Mouse (Mus musculus) layer of hippocampus, adult 8-10 months (tissue): ENCODE measurements at regions not wholly inside any gene's neighbourhood (a gene's known extent, or its start where the extent isn't known, plus 50 kb on each side); places are given as distances from the start of the nearest gene placed in this dataset.
A peak's percentile ranks its signal among the peaks of the same experiment; 100 is the strongest.

Experiments used
- DNase-seq, 2 experiments: peaks; one replicate each; pipeline ENCODE4 v3.0.0; 2022; ENCODE audit warnings: low spot score in 2 of 2

DNA sequence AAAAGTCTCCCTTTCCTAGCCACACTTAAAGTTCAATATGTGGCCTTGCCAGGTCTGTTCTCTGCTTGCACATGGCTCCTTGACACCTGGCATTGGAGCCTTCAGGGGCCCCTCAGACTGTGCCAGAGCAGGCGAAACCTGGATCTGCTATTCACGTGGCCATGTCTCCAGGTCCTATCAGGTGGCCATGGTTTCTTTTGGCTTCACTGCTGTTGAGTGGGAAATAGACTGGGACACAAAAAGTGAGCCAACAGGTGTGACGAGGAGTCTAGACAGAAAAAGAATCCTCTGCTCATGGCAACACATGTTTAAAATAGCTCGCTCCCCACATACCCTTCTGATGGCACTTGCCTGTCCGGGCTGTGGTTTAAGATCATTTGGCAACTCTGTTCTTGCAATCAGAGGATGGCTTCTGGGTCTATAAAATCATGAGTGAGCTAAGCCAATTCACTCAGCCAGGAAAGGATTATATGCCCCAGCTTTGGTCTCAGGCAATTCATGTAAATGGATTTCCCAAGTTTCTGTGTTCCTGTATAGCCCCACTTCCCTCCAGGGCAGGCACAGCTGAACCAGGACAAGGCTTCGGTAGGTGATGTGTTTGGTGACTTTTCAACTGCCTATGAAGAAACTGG lies 309.0 kb upstream of the Slc30a5 start:
- no peak for DNase-seq

DNA sequence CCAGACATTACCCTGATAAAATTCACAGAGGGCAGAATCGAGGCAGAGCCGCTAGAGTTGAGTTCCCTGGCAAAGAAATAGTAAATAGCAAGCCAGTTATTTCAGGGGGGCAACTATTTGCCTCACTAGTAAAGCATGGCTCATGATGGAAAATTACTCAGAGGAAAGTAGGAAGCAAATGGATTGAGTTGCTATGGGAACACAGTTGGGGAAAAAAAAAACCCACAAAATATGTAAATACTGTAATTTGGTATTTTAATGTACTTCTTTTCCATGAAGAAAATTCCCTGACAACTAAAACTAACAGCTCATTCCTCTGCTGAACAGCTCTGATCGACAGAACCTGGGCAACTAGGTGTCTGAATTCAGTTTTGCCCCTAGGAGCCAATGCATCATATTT lies 296.2 kb upstream of the Slc30a5 start:
- peak; percentile 10 to 19 for DNase-seq

DNA sequence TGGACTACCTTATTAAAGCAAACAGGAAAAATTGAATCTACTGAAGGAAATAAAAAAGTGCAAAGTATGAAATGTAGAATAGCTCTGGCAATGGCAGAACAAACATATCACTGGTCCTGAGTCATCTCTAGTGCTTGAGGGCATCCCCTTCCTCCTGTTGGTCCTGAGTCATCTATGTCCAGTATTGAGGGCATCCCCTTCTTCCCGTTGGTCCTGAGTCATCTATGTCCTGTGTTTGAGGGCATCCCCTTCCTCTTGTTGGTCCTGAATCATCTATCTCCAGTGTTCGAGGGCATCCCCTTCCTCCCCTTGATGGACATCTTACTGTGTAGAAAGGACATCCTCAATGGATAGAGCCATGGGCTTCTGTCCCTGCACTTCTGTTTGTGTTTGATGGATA lies 294.6 kb upstream of the Slc30a5 start:
- no peak for DNase-seq

DNA sequence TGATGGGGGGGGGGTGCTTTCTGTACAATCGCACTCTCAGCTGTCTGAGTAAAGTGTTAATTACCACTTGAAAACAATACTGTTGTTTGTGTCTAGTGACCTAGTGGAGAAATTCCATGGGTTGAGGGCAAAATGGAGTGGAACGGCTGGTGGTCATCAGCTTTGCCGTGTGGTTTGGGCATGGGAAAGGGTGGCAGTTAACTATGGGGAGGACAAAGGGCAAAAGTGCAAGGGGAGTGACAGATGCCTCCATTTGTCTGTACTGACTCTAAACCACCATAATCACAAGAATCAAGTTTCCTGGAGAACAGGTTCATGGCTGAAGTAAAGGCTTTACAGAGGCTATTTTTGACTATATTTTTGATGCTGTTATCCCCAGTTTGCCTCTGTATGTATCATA lies 294.0 kb upstream of the Slc30a5 start:
- no peak for DNase-seq

DNA sequence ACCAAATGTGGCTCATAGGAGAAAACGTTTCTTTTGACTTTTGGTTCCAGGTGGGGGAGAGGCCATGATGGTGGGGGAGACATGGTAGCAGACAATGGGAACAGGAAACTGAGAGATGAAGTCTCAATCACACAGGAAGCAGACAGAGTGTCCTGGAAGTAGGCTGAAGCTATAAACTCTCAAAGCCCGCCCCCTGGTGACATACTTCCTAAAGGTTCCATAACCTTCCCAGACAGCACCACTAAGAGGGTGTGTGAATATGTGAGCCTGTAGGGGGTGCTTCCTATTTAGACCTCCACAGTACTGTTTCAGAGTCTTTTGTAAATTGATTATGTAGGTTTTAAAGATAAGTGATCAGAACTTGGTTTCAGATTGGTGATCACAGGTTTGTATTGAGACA lies 284.1 kb upstream of the Slc30a5 start:
- DNase-seq, result no peak

DNA sequence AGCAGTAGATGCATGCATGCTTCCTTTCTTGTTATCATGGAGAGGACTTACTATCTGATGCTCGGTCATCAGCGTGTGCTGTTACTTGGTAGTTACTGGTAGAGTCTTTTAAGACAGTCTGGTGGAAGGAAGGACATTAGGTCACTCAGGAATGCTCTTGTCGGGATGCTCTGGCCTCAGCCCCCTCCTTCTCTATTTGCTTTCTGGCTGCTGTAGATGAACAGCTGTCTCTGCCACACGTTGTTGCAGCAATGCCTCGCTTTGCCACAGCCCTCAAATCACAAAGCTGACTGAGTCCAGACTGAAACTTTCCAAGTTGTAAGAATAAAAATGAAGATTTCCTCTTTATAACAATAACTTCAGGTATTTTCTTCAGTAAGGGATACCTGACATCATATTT lies 282.1 kb upstream of the Slc30a5 start:
- DNase-seq, result no peak

DNA sequence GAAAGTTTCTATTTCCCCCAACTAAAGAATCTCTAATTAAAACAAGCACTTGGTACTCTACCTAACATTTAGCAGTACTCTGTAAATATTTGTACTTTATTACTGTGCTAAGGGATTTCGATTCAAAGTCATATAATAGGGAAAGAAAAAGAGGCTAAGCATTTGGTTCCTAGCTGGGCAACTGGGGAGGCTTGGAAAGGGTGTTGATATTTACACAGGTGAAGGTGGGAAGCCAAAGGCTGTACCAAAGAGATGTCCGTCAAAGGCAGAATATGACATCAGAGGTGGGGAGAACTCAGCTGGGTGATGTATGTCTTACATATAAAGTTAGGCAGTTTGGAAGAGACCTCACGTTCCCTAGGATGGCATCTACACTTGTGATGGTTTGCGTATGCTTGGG lies 278.9 kb upstream of the Slc30a5 start:
- no peak for DNase-seq

DNA sequence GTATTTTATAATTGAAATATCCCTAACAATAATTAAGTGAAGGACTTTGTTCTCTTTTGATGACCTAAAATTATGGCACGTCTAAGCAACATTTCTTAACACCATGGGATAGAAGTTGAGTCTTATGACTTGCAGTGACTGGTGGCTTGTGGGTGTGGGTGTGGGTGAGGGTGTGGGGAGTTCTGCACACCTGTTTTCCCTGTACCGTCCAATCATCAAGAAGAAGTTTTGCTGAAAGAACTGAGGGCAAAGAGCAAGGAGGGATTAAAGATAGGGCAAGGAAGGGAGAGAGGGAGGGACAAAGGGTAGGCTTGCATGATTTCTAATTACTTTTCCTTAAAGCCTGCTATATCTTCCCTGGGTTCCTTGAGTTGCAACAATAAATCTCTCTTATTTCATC lies 278.5 kb upstream of the Slc30a5 start:
- DNase-seq, result no peak

DNA sequence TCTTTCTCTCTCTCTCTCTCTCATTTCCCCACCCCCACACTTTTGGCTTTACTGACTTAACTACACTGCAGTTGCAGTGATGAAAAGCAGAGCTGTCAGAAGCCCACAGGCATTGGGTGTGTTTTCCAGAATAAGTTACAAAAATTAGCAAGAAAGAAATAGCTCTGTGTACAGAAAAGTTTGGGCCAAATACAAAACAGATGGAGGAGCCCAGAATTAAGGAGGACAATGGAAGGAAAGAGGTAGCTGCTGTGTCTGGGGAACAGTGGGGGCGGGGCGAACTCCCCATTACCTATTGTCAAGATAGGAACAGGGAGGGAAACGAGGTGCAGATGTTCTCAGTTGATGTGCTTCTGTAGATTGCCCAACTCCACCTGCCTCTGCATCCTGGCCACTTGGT lies 267.4 kb upstream of the Slc30a5 start:
- no peak for DNase-seq

DNA sequence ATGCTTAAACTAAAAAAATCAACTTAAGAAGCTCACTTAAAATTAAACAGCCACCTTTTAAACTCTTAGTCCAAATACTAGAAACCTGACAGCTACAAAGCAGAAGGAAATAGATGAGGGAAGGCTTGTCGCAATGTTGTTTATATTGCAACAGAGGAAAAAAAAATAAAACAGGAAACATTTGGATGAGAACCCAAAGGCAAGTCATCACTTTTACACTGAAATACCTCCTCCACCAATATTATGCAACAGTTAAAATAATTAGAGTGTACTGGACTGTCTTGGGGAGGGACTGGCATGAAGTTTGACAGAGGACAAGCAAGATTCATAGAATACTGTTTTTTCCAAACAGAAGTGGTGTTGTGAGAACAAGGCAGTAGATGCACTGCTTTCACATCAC lies 263.6 kb upstream of the Slc30a5 start:
- no peak for DNase-seq

DNA sequence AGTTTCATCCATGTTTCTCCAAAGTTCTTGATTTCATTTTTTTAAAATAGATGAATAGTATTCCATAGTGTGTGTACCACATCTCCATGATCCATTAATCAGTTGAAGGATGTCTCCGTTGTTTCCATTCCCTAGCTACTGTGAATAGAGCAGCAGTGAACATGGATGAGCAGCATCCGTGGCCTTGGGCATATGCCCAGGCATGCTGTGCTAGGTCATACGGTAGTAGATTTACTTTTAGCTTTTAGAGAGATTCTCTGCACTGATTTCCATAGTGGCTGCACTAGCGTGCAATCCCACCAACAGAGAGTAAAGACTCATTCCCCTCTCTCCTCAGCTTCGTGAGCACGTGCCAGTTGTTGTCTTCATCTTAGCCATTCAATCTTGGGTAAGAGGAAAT lies 263.0 kb upstream of the Slc30a5 start:
- no peak for DNase-seq

DNA sequence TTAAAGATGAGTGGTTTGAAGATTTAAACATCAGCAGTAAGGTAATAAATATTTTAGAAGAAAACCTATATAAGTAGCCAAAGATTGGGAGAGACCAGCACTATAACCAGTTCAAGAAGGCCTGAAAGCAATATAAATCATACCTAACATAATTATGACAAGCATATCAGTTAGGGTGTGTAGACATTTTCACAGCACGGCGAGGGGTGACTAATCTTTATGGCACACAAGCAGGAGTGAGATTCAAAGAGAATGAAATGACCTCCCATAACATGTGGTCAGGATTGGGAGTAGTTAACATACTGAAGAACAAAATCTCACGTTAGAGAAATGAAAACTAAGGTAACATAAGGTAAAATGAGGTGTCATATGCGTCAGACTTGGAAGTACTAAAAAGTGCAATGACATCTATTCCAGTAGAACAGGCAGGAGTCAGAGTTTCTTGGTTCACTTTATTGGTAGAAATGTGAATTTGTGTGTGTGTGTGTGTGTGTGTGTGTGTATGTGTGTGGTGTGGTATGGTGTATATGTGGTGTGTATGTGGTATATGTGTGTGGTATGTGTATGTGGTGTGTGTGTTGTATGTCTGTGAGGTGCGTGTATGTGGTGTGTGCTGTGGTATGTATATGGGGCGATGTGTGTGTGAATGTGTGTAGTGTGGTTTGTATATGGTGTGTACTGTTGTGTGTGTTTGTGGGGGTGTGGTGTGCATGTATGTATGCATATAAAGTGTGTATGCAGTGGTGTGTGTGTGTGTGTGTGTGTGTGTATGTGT lies 262.0 kb upstream of the Slc30a5 start:
- no peak for DNase-seq

DNA sequence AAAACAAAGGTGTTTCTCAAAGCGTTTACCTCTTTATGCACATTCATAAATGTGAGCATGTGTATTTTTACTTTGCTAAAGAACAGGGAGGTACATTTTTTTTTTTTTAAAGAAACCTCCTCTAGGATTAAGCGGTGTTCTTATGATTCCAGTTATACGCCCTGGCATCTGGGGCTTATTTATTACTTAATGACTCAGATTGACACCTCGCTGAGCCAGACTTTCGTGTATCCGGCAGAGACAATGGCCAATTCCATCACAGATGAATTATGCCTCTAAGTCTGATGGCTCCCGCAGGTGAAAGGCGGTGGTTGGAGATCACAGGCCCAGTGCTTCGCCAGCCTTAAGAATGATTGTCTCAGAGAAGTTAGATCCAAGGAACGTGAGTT lies 259.5 kb upstream of the Slc30a5 start:
- no peak for DNase-seq

DNA sequence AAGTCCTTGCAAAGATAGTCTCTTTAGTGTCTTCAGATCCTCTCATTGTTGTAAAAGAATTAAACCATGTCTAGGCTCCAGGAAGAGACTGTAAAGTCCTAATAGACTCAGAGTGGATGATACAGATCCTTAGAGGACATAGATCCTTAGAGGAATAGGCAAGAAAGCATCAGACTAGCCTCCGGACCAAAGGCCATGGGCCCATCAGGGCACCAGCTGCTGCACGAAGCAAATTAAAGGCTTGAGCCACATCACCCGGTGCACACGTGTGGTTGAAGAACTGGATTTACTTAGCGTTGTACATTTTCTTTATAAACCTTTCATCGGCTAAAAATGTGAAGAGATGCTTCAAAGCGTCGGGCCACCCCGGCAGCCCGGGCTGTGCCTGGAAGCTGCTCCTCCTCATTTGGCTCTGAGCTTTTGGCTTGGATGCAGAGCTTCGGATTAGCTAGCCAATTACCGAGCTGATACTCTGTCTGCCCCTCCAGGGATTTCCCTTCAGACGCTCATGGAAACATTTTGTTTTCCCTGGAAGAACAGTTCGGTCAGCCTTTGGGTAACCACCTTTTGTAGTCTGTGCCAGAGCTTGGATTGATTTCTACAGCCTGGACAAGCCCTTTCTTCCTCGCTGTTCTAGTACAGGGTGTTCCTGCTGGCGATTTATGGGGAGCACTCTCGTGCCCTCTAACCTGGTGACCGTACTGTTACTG lies 259.0 kb upstream of the Slc30a5 start:
- peak; percentile 37 to 63 for DNase-seq

DNA sequence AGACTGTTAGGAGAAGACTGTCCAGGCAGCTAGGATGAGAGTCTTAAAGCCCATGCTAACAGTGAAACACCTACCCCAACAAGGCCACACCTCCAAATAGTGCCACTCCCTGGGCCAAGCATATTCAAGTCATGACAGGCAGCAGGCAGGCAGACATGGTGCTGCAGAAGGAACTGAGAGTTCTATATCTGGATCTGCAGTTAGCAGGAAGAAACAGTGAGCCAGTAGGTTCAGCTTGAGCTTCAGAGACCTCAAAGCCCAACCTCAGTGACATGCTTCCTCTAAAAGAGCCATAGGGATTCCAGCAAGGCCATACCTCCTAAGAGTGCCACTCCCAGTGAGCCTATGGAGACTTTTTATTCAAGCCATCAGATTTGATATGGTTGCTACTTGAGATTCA lies 252.0 kb upstream of the Slc30a5 start:
- DNase-seq, result no peak

DNA sequence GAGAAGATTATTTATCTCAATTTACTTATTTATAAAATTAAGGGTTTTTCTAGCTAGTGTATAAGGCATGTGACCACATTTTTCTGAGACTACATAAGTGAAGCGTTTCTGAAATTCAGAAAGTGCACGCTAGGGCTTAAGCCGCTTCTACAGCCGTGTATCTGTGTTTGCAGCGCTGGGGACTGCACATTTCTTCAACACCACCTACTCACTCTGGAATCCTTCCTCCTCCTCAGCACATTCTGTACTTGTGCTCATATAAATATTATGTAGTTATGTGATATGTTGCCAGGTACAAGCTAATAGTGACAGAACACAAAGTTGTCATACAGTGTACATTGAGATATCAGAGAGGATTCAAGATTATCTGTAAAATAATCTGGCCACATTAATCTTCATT lies 251.0 kb upstream of the Slc30a5 start:
- no peak for DNase-seq

DNA sequence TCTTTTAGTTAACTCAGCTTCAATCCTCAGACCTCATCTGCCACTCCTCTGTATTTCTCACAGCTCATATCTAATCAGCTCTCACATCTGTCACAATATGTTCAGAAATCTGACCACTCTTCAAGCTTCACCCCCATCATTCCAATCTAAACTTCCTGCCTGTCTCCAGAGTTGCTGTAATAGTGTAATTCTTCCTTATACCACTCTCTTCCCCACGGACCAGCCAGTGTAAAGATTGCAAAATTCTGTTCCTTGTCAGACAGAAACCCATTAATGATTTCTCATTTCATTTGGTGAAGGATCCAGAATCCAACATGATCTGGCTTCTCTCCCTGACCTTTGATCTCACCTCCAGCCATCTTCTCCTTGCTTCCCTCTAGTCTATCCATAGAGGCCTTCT lies 250.2 kb upstream of the Slc30a5 start:
- no peak for DNase-seq

DNA sequence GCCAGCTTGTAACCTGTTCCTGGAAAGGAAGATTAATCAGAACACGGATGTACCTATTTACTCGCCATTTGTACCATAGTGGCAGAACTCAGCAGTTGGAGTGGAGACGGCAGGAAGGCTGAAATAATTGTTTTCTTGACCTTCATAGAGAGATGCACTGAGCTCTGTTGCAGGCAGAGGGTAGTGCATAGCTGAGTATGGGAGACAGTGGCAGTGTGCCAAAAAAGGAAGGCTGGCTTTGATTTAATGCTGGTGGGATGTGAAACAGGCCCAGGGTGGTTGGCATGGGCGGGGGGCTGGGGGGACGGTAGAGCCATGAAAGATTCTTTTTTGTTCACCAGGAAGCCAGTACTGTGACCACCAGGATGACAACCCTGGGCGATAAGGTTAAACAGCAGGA lies 235.3 kb upstream of the Slc30a5 start:
- no peak for DNase-seq

DNA sequence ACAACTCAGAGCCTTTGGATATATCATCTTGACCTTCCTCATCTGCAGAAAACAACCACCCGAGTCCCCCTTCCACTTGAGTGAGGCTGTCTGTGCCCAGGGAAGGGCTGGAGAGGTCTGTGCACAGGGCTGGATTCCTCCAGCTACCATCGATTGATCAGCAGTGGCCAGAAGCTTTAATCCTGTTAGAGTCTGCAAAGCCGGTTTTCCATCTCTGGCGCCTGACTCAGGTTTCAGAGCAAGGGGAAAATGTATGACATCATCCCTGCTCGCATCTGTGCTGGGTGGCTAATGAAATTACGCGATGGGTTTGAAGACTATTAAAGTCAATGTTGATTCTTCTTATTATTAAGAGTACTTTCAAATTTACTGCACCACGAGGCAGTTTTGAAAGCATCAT lies 229.4 kb upstream of the Slc30a5 start:
- no peak for DNase-seq

DNA sequence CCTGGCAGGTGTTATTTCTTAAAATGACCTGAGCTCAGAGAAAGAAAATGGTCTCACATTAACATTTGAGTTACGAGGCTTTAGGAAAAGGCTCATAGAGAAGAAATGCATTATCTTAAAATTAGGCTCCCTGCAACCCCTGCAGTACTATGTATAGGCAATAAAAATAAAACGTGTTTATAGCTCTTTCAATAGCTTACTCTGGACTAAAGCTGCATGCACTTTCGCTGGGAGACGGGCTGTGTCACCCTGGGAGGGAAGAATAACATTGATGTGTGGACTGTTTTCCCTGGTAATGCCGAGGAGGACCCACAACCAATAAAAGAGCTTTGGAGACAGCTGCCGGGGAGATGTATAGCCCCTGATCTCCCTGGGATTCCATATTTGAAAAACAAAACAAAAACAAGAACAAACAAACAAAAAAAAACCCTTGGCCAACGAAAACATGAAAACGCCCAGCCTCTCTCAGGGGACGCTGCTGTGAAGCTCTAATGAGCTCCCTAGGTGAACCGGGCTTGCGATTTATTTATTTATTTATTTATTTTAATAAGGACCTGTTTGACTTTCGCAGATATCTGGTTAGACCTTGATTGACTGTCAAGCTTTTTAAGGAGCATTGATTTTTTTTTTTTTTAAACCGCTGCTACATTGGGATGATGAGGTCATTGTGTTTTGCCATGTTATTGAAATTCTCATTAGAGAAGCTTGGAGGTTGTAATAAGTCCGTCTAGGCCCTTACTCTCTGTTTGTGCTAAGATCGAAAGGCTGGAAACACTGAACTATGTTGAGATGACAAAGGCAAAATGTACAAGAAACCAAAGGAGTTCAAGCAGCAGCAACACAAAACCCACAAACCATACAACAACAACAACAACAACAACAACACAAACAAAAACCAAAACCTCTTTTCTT lies 228.3 kb upstream of the Slc30a5 start:
- DNase-seq, result no peak

DNA sequence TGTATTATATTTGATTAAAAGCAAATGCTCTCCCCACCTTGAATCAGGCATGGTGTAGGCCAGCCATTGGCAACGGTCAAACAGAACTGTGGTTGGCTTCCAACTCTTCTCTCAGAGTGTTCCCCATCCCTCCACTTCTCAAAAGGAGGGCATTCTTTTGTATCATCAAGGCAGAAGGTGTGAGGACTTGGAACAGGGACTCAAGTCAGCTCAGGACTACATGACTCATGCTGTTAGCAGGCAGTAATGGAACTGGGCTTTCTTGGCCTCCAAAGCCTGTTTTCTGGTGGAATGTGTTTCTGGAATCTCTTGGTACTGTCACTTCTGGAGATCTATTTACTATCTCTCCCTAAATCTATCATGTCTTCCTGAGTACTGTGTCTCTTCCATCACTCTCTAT lies 216.3 kb upstream of the Slc30a5 start:
- no peak for DNase-seq

DNA sequence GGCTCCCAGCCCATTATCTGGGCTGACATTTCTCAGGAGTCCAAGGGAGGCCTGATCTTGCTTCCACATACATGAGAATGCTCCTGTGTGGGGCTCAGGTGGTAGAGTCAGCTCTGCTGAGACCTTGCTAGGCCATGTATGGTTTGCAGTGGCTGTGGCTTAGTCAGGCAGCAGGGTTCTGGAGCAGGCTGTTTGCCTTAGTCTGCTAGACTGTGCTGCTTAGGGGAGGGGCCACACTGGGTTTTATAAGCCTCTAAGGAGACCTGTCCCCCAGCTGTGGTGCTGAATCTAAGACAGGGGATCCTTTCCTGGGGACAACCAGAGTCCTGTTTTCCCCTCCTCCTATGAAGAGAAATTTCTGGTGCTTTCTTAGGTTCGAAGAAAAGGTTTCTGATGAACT lies 199.4 kb upstream of the Slc30a5 start:
- DNase-seq, result no peak
